Mouse (Mus musculus) stomach, embryonic 14.5 days (tissue): Measurements from ENCODE around the gene Adgra3. TPM values are rescaled to one million over a fixed set of nuclear protein-coding genes. Genes with fewer than 3 reads are reported as not detected.

Source experiments
- ATAC-seq: fragments of 200-750 bp; cut with Nextera tagmentation; 2 replicates; pipeline ENCODE4 v1.8.0; 2017; ENCODE audit warnings: low read depth, moderate TSS enrichment; ENCODE audit not compliant: insufficient number of reproducible peaks, insufficient read depth, low FRiP score
- H3K27ac ChIP-seq: fragments of 300-500 bp; sonication (generic); 2 replicates; pipeline ENCODE4 v1.5.1; 2014; ENCODE audit warnings: mild to moderate bottlenecking, low read length, moderate library complexity, mixed read lengths
- H3K27me3 ChIP-seq: fragments of 300-500 bp; sonication (generic); 2 replicates; pipeline ENCODE4 v1.6.1; 2014; ENCODE audit warnings: low read length, control low read depth, mixed read lengths; ENCODE audit not compliant: control insufficient read depth, insufficient read depth
- H3K36me3 ChIP-seq: fragments of 300-500 bp; sonication (generic); 2 replicates; pipeline ENCODE4 v1.6.1; 2014; ENCODE audit warnings: mild to moderate bottlenecking, control low read depth, low read length, moderate library complexity, mixed read lengths; ENCODE audit not compliant: control insufficient read depth, insufficient read depth
- H3K4me1 ChIP-seq: fragments of 300-500 bp; sonication (generic); 2 replicates; pipeline ENCODE4 v1.6.1; 2014; ENCODE audit warnings: low read length, control low read depth, mixed read lengths; ENCODE audit not compliant: control insufficient read depth, insufficient read depth
- H3K4me2 ChIP-seq: fragments of 300-500 bp; sonication (generic); replicated peaks from 2 replicates; pipeline ENCODE4 v1.6.1; 2014; ENCODE audit warnings: low read depth, low read length, control low read depth
- H3K4me3 ChIP-seq: fragments of 300-500 bp; sonication (generic); 2 replicates; pipeline ENCODE4 v1.5.1; 2014; ENCODE audit warnings: low read depth, low read length, control low read depth
- H3K9ac ChIP-seq: fragments of 300-500 bp; sonication (generic); replicated peaks from 2 replicates; pipeline ENCODE4 v1.6.1; 2014; ENCODE audit warnings: low read depth, mild to moderate bottlenecking, control low read depth, low read length, moderate library complexity, mixed read lengths
- H3K9me3 ChIP-seq: fragments of 300-500 bp; sonication (generic); 2 replicates; pipeline ENCODE4 v1.6.1; 2016; ENCODE audit warnings: low read depth, low read length, control low read depth; ENCODE audit not compliant: control insufficient read depth
- WGBS: fragments of 180-500 bp; shearing (Covaris S2); extraction: QIAGEN DNeasy Blood & Tissue Kit; methylation state at CpG from one replicate; pipeline ENCODE4 v1.1.7; 2014; 5-methylcytosine and 5-hydroxymethylcytosine counted together
- polyA plus RNA-seq: library from polyadenylated mRNA; unstranded; fragments of >200 nt; fragmentation: Nextera tagmentation; extraction: Ambion mirVana; gene quantifications from 2 replicates; pipeline ENCODE4 v1.2.1, GENCODE M21; 2014

Gene Adgra3
- polyA plus RNA-seq, 1 experiment from 2014 or later: 29.7 TPM

DNA sequence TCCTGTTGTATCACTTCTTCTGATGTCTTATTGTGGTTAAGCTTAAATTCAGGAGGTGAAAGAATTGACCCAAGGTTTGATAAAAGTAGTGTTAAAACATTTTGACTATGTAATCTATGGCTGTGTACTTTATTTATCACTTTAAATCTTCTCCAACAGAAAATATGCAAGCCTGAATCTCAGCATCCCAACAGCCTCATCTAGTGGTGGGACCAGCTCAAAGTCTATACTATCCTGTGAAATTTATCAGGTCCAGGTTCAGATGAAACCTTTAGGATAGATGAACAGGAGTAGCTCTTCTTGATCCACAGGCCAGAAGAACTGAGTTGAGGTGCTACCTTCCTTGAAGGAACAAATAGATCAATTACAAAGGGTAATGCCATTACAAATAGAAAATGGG, 134.1 kb downstream of the Adgra3 start:
- Histone ChIP-seq H3K9me3 (no peaks in the 10 kb centered on the region), H3K4me3 (no peak overlapping the region), H3K27me3 (no peaks in the 10 kb centered on the region), H3K27ac (no peak overlapping the region), H3K4me2 (no peak overlapping the region), H3K4me1 (no peaks in the 10 kb centered on the region), H3K36me3 (no peaks in the 10 kb centered on the region), H3K9ac (no peak overlapping the region)
- no peak for ATAC-seq

DNA sequence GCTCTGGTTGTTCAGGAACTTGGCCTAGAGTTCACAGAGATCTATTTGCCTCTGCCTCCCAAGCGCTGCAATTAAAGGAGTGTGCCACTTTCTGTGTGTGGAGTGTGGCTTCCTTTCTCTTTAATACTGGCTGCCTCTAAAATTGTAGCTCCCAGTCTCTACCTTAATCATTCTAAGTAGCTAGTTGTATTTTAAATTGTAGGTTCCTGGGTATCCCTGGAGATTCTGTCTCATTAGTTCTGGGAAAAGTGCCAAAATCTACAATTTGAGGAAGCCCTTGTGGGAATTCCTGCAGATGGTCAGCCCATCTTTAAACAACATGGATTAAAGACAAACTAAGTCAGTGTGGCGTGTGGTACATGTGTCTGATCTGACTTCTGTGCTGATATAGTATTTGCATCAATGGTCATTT, 143.1 kb downstream of the Adgra3 start:
- H3K27ac ChIP-seq: no peak overlapping the region
- H3K4me1 ChIP-seq: no peaks in the 10 kb centered on the region
- no peak for ATAC-seq
- no peak overlapping the region for H3K4me3 ChIP-seq
- H3K36me3 ChIP-seq: no peaks in the 10 kb centered on the region
- H3K27me3 ChIP-seq: no peaks in the 10 kb centered on the region
- H3K9me3 ChIP-seq: no peaks in the 10 kb centered on the region
- no peak overlapping the region for H3K4me2 ChIP-seq
- no peak overlapping the region for H3K9ac ChIP-seq
- WGBS: 50% methylated on average over 2 of the region's 2 CpGs
